Mouse (Mus musculus): Measurements from ENCODE around the gene Pip4k2a.
"Not testable (repeated sequence)": the region's sequence is repeated elsewhere in the genome, so short reads cannot be mapped to it uniquely, and the experiment has no call there.

The Pip4k2a gene

GRCm38 (mm10) chr2:18998054-18998478, at the start of gene Pip4k2a, which contains the start of gene 4930426L09Rik:
TSS of gene Pip4k2a (minus strand) at chr2:18998126.
TSS of gene 4930426L09Rik (plus strand) at chr2:18998343.
- in situ Hi-C loops (cut with MboI; ENCODE audit: low sequenced_read_pairs), result no loop called here

GRCm38 (mm10) chr2:19037907-19038570, 40.1 kb upstream of the Pip4k2a start:
- in situ Hi-C loops (cut with MboI; ENCODE audit: low sequenced_read_pairs), result no loop called here

GRCm38 (mm10) chr2:19037430-19037829, 39.5 kb upstream of the Pip4k2a start:
- in situ Hi-C loops (cut with MboI; ENCODE audit: low sequenced_read_pairs), result no loop called here

GRCm38 (mm10) chr2:19024807-19025206, 26.9 kb upstream of the Pip4k2a start:
- in situ Hi-C loops (cut with MboI; ENCODE audit: low sequenced_read_pairs), result no loop called here

- in situ Hi-C loops (cut with MboI; ENCODE audit: low sequenced_read_pairs), result no loop called here
Observed at GRCm38 (mm10) chr2:19018034-19018433, 20.1 kb upstream of the Pip4k2a start.

GRCm38 (mm10) chr2:19016839-19017238, 18.9 kb upstream of the Pip4k2a start:
- in situ Hi-C loops (cut with MboI; ENCODE audit: low sequenced_read_pairs), result no loop called here

- in situ Hi-C loops (cut with MboI; ENCODE audit: low sequenced_read_pairs), result no loop called here
Observed at GRCm38 (mm10) chr2:19016348-19016747, 18.4 kb upstream of the Pip4k2a start.

- in situ Hi-C loops (cut with MboI; ENCODE audit: low sequenced_read_pairs), result no loop called here
Observed at GRCm38 (mm10) chr2:19011443-19011842, 13.5 kb upstream of the Pip4k2a start.

- in situ Hi-C loops (cut with MboI; ENCODE audit: low sequenced_read_pairs), result not testable (repeated sequence)
Observed at GRCm38 (mm10) chr2:19010541-19010940, 12.6 kb upstream of the Pip4k2a start.

- in situ Hi-C loops (cut with MboI; ENCODE audit: low sequenced_read_pairs), result no loop called here
Observed at GRCm38 (mm10) chr2:19007580-19007979, 9.7 kb upstream of the Pip4k2a start.

- in situ Hi-C loops (cut with MboI; ENCODE audit: low sequenced_read_pairs), result no loop called here
Observed at GRCm38 (mm10) chr2:19006124-19006523, 8.2 kb upstream of the Pip4k2a start.

GRCm38 (mm10) chr2:19004801-19005200, 6.9 kb upstream of the Pip4k2a start:
- in situ Hi-C loops (cut with MboI; ENCODE audit: low sequenced_read_pairs), result no loop called here

- in situ Hi-C loops (cut with MboI; ENCODE audit: low sequenced_read_pairs), result no loop called here
Observed at GRCm38 (mm10) chr2:18999395-18999794, 1.5 kb upstream of the Pip4k2a start.

GRCm38 (mm10) chr2:18997387-18997971, 447 bp downstream of the Pip4k2a start:
- in situ Hi-C loops (cut with MboI; ENCODE audit: low sequenced_read_pairs), result no loop called here

GRCm38 (mm10) chr2:18996451-18997211, 1.3 kb downstream of the Pip4k2a start:
- in situ Hi-C loops (cut with MboI; ENCODE audit: low sequenced_read_pairs), result no loop called here

- in situ Hi-C loops (cut with MboI; ENCODE audit: low sequenced_read_pairs), result no loop called here
Observed at GRCm38 (mm10) chr2:18992512-18993510, 5.1 kb downstream of the Pip4k2a start.

GRCm38 (mm10) chr2:18988885-18989284, 9.0 kb downstream of the Pip4k2a start:
- in situ Hi-C loops (cut with MboI; ENCODE audit: low sequenced_read_pairs), result no loop called here

- in situ Hi-C loops (cut with MboI; ENCODE audit: low sequenced_read_pairs), result no loop called here
Observed at GRCm38 (mm10) chr2:18985506-18985905, 12.4 kb downstream of the Pip4k2a start.

- in situ Hi-C loops (cut with MboI; ENCODE audit: low sequenced_read_pairs), result no loop called here
Observed at GRCm38 (mm10) chr2:18984095-18984847, 13.7 kb downstream of the Pip4k2a start.

GRCm38 (mm10) chr2:18983546-18983945, 14.4 kb downstream of the Pip4k2a start:
- in situ Hi-C loops (cut with MboI; ENCODE audit: low sequenced_read_pairs), result no loop called here
